Mouse (Mus musculus): ENCODE measurements at regions not wholly inside any gene's neighbourhood (a gene's known extent, or its start where the extent isn't known, plus 50 kb on each side); places are given as distances from the start of the nearest gene placed in this dataset.

GRCm38 (mm10) chr12:96617226-96617625 lies 925.2 kb downstream of the Flrt2 start:
- ATAC-seq (ENCODE audit: low TSS enrichment): no peak

All from frontal cortex, adult (tissue).